21 mouse cellular contexts compared by ENCODE assay signal in genomic region chr2:59810039-59810438, GRCm38 (mm10).
A peak's percentile ranks its signal among the peaks of the same experiment; 100 is the strongest.
DNase-seq lines count a peak whose midpoint lies in the region; ATAC-seq and TF ChIP-seq lines count a peak whose summit lies in the region.
"Had no signal": no experiment of that assay in that cellular context is flagged by ENCODE, and none has a peak within 500 bp of the region (broad histone marks: within the 10 kb centered on the region; RNA-seq: fewer than 3 reads in every experiment).

No protein-coding gene starts in this region.

- peak; percentile 67 for DNase-seq in adrenal gland, postnatal 10 days
- no peak for DNase-seq in adrenal gland, adult 18-20 months (ENCODE audit: low spot score in 2 of 2)
- DNase-seq in hindbrain, embryonic 11.5 days (ENCODE audit: low spot score), result no peak
- peak; percentile 45 for DNase-seq in adipocyte (ENCODE audit: low spot score)
- peak; percentile 63 for DNase-seq in cerebellum, adult 9-11 months
- no peak for DNase-seq in midbrain, postnatal 0 days (ENCODE audit: low spot score)
- no peak for DNase-seq in layer of hippocampus, postnatal 25 days (ENCODE audit: extremely low spot score in 1 of 2, low spot score in 1 of 2)
- DNase-seq: gastrocnemius, postnatal 36 days; kidney, adult 8-10 months; lung, adult 2 months; right cerebral cortex, postnatal 14 days; thymus, postnatal 14 days had no signal

- no peak overlapping the region for H3K9ac ChIP-seq in hindbrain, embryonic 13.5 days
- no peak overlapping the region for H3K9ac ChIP-seq in hindbrain, embryonic 11.5 days (ENCODE audit: low read depth, low read length)
- H3K9ac ChIP-seq in midbrain, postnatal 0 days (replicated peaks; ENCODE audit: low read length, poor library complexity, severe bottlenecking), result no peak overlapping the region
- H3K9ac ChIP-seq: embryonic facial prominence, embryonic 12.5 days; heart, embryonic 13.5 days; limb, embryonic 15.5 days; midbrain, embryonic 12.5 days had no signal

- no peaks in the 10 kb centered on the region for H3K27me3 ChIP-seq in hindbrain, embryonic 13.5 days
- no peaks in the 10 kb centered on the region for H3K27me3 ChIP-seq in hindbrain, embryonic 11.5 days (ENCODE audit: control insufficient read depth, insufficient read depth, low read length)
- H3K27me3 ChIP-seq in midbrain, postnatal 0 days (ENCODE audit: insufficient read depth, low read length), result no peaks in the 10 kb centered on the region
- H3K27me3 ChIP-seq: CH12.LX; embryonic facial prominence, embryonic 12.5 days; heart, embryonic 13.5 days; limb, embryonic 15.5 days had no signal

- H3K27ac ChIP-seq in hindbrain, embryonic 13.5 days, result peak overlapping the region; percentile 56
- H3K27ac ChIP-seq in hindbrain, embryonic 11.5 days (ENCODE audit: low read depth, low read length), result no peak overlapping the region
- H3K27ac ChIP-seq in midbrain, postnatal 0 days (ENCODE audit: low read depth, low read length), result no peak overlapping the region
- H3K27ac ChIP-seq: embryonic facial prominence, embryonic 12.5 days; heart, embryonic 13.5 days; limb, embryonic 15.5 days; macrophage; midbrain, embryonic 12.5 days; stomach, postnatal 0 days had no signal

- H3K4me1 ChIP-seq in hindbrain, embryonic 13.5 days (replicated peaks), result peaks cover 17% of the 10 kb centered on the region
- H3K4me1 ChIP-seq in hindbrain, embryonic 11.5 days (replicated peaks; ENCODE audit: control insufficient read depth, insufficient read depth, low read length), result no peaks in the 10 kb centered on the region
- no peaks in the 10 kb centered on the region for H3K4me1 ChIP-seq in midbrain, postnatal 0 days (ENCODE audit: insufficient read depth, low read length)
- H3K4me1 ChIP-seq: embryonic facial prominence, embryonic 12.5 days had no signal

- no peaks in the 10 kb centered on the region for H3K36me3 ChIP-seq in hindbrain, embryonic 13.5 days
- no peaks in the 10 kb centered on the region for H3K36me3 ChIP-seq in hindbrain, embryonic 11.5 days (ENCODE audit: control insufficient read depth, insufficient read depth, low read length)
- H3K36me3 ChIP-seq in midbrain, postnatal 0 days (ENCODE audit: insufficient read depth, low read length), result no peaks in the 10 kb centered on the region; the same call in 1 of the 2 replicates
- H3K36me3 ChIP-seq: midbrain, embryonic 12.5 days had no signal

- TF ChIP-seq CTCF in midbrain, postnatal 0 days (IDR thresholded peaks at IDR 0.05), result no peak

- ATAC-seq in hindbrain, embryonic 13.5 days (ENCODE audit: low FRiP score), result no peak
- ATAC-seq in hindbrain, embryonic 11.5 days (ENCODE audit: low FRiP score), result no peak
- ATAC-seq in midbrain, postnatal 0 days (ENCODE audit: low FRiP score), result no peak

- no peak overlapping the region for H3K4me3 ChIP-seq in hindbrain, embryonic 13.5 days
- no peak overlapping the region for H3K4me3 ChIP-seq in hindbrain, embryonic 11.5 days (ENCODE audit: low read depth, low read length)
- H3K4me3 ChIP-seq in midbrain, postnatal 0 days (ENCODE audit: low read depth, low read length), result no peak overlapping the region
- H3K4me3 ChIP-seq: embryonic facial prominence, embryonic 12.5 days; heart, embryonic 13.5 days; limb, embryonic 15.5 days; midbrain, embryonic 12.5 days; myocyte had no signal

- 80% methylated on average over 7 of the region's 7 CpGs for WGBS in hindbrain, embryonic 13.5 days
- WGBS in hindbrain, embryonic 11.5 days, result 87% methylated on average over 7 of the region's 7 CpGs
- WGBS in midbrain, postnatal 0 days, result 79% methylated on average over 7 of the region's 7 CpGs

- H3K9me3 ChIP-seq in hindbrain, embryonic 13.5 days, result no peaks in the 10 kb centered on the region
- H3K9me3 ChIP-seq in hindbrain, embryonic 11.5 days (ENCODE audit: control insufficient read depth, low read length), result no peaks in the 10 kb centered on the region
- H3K9me3 ChIP-seq in midbrain, postnatal 0 days (ENCODE audit: low read length), result no peaks in the 10 kb centered on the region
- H3K9me3 ChIP-seq: embryonic facial prominence, embryonic 12.5 days; heart, embryonic 13.5 days; limb, embryonic 15.5 days; midbrain, embryonic 12.5 days had no signal

- no peak overlapping the region for H3K4me2 ChIP-seq in hindbrain, embryonic 13.5 days
- no peak overlapping the region for H3K4me2 ChIP-seq in hindbrain, embryonic 11.5 days (replicated peaks; ENCODE audit: low read depth, low read length)
- H3K4me2 ChIP-seq in midbrain, postnatal 0 days (ENCODE audit: low read depth, low read length, poor library complexity, severe bottlenecking), result no peak overlapping the region
- H3K4me2 ChIP-seq: embryonic facial prominence, embryonic 12.5 days; heart, embryonic 13.5 days; limb, embryonic 15.5 days; midbrain, embryonic 12.5 days had no signal

Comparison
In these comparisons a context has a peak if more than half of its experiments do, and no peak if none do; other contexts are left out.
1. DNase-seq: peak in adrenal gland, postnatal 10 days (single experiment), adipocyte (single experiment) and cerebellum, adult 9-11 months (single experiment); none in adrenal gland, adult 18-20 months (0 of 2), hindbrain, embryonic 11.5 days (single experiment), midbrain, postnatal 0 days (single experiment) and layer of hippocampus, postnatal 25 days (0 of 2).